Mouse (Mus musculus): ENCODE results near the gene Iltifb.
"Not testable (repeated sequence)": the region's sequence is repeated elsewhere in the genome, so short reads cannot be mapped to it uniquely, and the experiment has no call there.

DNA sequence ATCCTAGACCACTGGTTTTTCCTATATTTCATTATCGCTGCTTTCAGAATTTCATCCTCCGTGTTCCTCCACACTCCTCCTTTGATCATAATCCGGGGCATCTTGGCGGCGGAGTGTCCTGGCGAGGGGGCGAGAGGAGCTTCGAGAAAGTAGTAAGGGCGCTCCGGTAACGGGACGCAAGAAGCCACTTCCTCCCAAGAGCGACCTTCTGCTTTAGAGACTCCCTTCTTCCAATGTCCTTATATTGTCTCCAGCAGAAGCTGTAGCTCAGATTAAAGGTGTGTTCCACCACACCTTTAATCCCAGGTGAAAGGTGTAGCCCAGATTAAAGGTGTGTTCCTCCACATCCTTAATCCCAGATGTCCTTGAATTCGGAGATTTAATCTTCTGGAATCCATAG lies 48.3 kb upstream of the Iltifb start, which contains the start of gene Gm9046:
- TF ChIP-seq CTCF (IDR thresholded peaks at IDR 0.05; ENCODE audit: low read depth); EP300 (optimal IDR thresholded peaks at IDR 0.05): not testable (repeated sequence)

Data from stomach, postnatal 0 days (tissue).